Mouse (Mus musculus): ENCODE measurements around the gene Vti1b. TPM values are rescaled to one million over a fixed set of nuclear protein-coding genes. Genes with fewer than 3 reads are reported as not detected.

Gene Vti1b
- total RNA-seq, 4 experiments from 2014 or later: 161 to 184 (median 167) TPM

DNA sequence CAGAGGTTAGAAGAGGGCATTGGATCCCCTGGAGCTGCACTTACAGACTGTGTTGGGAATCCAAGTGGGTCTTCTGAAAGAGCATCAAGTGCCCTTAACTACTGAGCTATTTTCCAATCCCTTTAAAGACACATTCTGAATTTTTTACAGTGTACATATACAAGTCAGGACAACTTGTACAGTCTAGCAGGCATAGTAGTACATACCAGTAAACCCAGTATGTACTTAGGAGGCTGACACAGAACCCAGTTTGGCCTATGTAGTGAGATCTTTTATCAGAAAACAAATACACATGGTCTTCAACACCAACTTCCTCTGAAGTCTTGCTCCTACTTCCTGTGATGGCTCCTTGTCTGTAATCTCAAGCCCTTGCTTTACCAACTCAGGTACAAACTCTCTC lies 33.5 kb downstream of the Vti1b start:
- no peak for DNase-seq (ENCODE audit: low spot score in 2 of 2)

DNA sequence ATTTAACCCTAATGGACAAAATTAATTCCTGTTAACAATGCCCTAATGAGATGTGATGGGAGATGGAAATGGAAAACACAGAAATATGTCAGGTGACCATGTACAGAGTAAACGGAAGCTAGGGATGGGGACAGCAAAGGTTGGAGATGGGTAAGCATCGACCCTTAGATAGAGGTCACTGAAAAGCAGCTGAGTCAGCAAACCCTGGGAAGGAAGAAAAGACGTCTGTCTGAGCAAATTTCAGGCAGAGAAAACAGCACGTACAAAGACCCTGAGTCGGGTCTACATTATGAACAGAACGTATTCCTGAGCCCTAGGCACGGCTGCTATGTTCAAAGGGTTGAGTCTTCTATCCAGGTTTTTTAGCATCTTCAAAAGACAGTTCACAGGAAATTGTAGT lies 35.5 kb downstream of the Vti1b start:
- DNase-seq (ENCODE audit: low spot score in 2 of 2): no peak

DNA sequence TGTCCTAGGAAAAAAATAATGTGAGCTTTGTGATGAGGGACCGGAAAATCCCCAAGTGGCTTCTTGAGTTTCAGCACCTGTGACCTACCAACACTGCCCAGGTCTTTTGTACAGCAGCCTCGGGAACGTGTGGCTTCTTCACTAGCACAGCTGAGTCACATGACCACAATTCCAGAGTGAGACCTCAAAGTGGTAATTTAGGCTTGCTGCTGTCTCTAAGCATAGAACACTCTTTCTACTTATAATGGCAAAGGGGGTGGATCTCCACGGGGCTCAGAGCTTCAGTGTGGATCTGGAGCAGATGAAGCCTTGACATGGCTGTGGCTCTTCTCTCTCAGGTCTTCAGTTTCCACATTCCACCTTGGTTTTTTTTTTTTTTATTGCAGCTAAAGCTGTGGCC lies 37.4 kb downstream of the Vti1b start:
- no peak for DNase-seq (ENCODE audit: low spot score in 2 of 2)

DNA sequence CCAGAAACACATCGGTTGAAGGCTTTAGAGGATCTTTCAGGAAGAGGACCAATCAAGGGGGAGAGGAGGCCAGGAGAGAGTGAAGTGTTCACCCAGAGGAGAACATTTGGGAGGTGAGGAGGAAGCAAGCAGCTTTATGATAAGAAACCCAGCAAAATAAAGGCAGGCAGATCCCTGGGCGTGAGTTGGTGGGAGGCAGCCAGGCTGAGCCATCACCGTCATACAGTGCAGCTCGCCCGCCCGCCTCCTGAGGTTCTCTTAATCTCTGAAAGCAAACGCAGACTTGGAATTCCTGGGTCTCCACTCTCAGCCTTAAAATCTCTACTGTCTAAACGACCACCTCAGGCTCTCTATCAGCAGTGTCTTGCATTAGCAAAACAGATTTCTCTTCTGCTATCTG lies 37.8 kb downstream of the Vti1b start:
- DNase-seq (ENCODE audit: low spot score in 2 of 2): no peak

DNA sequence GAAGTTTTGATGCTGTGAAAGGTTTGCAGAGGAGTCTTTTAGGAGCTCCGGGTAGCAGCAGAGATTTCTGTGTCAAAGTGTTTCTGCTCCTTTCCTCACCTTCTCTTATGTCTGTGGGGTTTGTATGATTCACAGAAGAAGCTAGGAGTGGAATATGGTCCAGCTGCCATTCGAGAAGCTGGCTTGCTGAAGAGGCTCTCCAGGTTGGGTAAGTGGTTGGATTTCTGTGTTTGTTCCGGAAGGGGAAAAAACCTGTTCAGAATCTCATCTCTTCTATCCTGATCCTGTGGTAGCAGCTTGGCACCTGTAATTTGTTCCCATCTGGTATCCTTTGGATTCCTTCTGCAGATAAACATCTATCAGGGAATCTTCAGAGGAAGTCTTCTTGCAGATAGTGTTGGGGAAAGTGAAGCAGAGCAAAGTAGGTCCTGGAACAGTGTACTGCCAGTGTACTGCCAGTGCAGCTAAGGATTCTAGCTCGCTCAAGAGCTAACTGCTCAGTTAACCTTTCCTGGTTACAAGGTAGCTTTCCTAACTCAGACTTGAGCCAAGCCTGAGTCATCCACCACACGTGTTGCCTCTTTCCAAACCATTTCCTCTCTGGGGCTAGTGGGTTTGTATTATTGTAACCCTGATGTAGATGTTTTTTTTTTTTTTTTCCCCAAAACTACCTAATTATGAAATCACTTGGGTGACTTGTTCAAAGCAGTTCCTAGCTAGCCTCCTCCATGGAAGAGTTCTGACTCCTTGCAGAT lies 40.6 kb downstream of the Vti1b start:
- DNase-seq (ENCODE audit: low spot score in 2 of 2): no peak

DNA sequence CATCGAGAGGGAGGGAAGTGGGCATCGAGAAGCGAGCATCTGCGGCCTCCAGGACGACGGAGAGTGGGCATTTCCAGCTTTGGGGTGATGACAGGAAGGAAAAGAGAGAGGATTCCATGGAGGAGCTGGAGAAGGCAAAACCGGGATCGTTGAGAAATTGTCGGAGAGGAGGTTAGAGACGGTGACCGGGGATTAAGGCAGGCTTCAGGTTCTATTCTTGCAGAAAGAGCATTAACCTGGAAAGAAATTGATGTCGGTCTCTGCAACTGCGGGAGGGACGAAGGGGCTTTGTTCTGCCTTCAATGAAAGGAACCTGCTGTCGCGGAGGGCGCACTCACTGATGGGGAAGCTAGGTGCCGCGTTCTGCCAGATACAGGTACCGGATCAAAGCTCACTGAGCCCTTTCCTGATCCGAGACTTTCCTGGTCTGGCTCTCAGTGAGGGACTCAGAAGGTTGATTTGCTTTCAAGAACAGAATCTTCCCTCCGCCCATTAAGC lies 41.2 kb downstream of the Vti1b start:
- DNase-seq (ENCODE audit: low spot score in 2 of 2): no peak

DNA sequence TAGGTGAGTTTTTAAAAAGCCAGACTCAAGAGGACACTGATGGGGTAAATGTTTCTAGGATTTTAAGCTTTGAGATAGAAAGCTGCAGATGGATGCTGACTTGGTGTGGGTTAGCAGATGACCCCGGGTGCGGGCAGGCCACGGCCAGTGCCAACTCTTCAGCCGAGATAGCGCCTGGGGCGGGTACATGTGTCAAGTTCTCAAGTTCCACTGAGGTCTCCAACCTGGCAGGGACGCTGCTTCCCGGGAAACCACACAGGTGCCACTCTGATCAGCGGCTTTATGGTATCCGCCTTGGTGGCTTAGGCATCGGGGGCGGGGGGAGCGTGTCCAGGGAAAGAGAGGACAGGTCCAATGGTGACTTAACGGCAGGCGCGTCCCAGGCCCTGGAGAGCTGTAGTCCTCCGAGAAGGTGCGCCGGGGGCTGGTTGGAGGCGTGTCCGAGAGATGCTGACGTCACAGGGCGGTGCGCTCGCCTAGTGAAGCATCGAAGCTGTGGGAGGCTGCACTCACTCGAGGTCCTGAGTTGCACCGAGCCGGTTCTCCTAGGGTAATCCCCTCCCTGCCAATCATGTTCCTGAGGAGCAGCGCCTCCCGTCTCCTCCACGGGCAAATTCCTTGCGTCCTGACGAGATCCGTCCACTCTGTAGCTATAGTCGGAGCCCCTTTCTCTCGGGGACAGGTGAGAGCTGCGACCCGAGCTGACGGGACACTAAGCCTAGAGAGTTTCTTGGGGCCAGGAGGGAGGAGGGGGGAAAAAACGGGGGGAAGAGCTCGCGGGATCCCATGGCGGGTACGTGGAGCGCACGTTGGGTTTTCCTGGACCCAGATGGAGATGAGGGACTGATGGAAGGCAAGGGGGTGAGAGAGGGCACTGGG lies 41.9 kb downstream of the Vti1b start, which contains the start of gene Arg2:
Gene Arg2 (plus strand): TSS at position 479 of the 879 bp plus-strand sequence.
- DNase-seq (ENCODE audit: low spot score in 2 of 2): peak; percentile 38 to 46

DNA sequence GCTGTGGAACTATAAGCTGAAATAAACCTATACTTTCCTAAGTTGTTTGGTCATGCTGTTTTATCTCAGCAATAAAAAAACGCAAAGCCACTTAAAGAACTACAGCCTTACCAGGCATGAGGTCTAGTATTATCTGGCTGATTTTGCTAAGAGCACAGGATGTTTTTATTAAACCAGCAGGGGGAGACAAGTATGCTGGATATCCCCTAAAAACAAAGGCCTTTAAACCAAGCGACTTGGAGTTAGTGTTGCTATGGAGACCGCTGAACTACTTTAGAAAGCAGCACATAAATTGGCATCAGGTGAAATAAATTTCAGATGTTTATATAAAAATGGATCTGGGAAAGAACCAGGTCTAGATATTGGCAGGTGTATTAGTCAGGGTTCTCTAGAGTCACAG lies 49.6 kb downstream of the Vti1b start:
- no peak for DNase-seq (ENCODE audit: low spot score in 2 of 2)

DNA sequence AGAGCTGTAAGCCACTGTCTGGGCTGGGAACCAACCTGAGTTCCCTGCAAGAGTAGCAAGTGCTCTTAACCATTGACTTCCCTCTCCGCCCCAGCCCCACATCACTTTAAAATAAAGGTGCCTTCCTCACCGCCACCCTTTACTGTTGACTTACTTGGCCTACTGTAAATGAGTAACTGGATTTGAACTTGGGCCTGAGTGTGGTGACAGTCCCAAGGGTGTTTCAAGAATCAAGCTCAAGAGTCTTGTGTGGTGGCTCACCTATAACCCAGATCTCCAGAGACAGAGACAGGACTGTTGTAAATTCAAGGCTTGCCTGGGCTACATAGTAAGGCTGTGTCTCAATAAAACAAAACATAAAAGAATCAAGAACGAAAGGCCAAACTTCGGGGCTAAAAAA lies 53.5 kb downstream of the Vti1b start:
- no peak for DNase-seq (ENCODE audit: low spot score in 2 of 2)

Other genes starting within 250 kb of the Vti1b start
- gene Tmem229b, start 165.0 kb downstream of the Vti1b start, total RNA-seq (2022): 10 to 100 TPM; 26.8 to 32.8 (median 29.8) TPM
- 10 to 100 TPM; 18.4 to 19.5 (median 18.9) TPM for gene Plekhh1, start 143.5 kb downstream of the Vti1b start, total RNA-seq (2022)
- gene Pigh, start 83.0 kb downstream of the Vti1b start, total RNA-seq (2022): 10 to 100 TPM in 3 of 4 experiments, 1 to 10 TPM in 1; 9.9 to 12.7 (median 11.0) TPM
- 1 to 10 TPM; 3.5 to 4.9 (median 3.8) TPM for gene Arg2, start 41.9 kb downstream of the Vti1b start, total RNA-seq (2022)
- gene Rdh11, start 19.6 kb upstream of the Vti1b start, total RNA-seq (2022): 10 to 100 TPM; 18.5 to 23.9 (median 22.2) TPM
- gene Rdh12, start 36.2 kb upstream of the Vti1b start, total RNA-seq (2022): 1 to 10 TPM; 2.5 to 3.4 (median 3.2) TPM
- 10 to 100 TPM; 33.1 to 45.2 (median 38.6) TPM for gene Zfyve26, start 123.6 kb upstream of the Vti1b start, total RNA-seq (2022)
- under 1 TPM in 2 of 4 experiments, not detected in 2; 0.17 to 0.34 TPM for gene Rad51b, start 124.6 kb upstream of the Vti1b start, total RNA-seq (2022)

Data from layer of hippocampus, adult 8-10 months (tissue).